Mouse (Mus musculus) CH12.LX (cell line): ENCODE measurements around the gene Midn.

Source experiments
- CTCF ChIP-seq, 2 experiments: IDR thresholded peaks in 1 of 2; conservative IDR thresholded peaks in 1 of 2; 2 replicates each; pipeline ENCODE4 v1.5.1; 2011 to 2012; ENCODE audit warnings: low read depth in 2 of 2, low read length in 2 of 2, improper control_type of control experiment in 1 of 2, inconsistent platforms in 1 of 2, mild to moderate bottlenecking in 1 of 2, moderate library complexity in 1 of 2
- ELF1 ChIP-seq: IDR thresholded peaks from 2 replicates; pipeline ENCODE4 v1.6.1; 2014; ENCODE audit warnings: low read depth, mild to moderate bottlenecking, inconsistent platforms, low read length, improper control_type of control experiment
- MAX ChIP-seq: IDR thresholded peaks from 2 replicates; pipeline ENCODE4 v1.6.1; 2011; ENCODE audit warnings: low read length, improper control_type of control experiment
- MXI1 ChIP-seq: IDR thresholded peaks from 2 replicates; pipeline ENCODE4 v1.6.1; 2011; ENCODE audit warnings: mild to moderate bottlenecking, low read depth, low read length, improper control_type of control experiment
- MYC ChIP-seq: IDR thresholded peaks from 2 replicates; pipeline ENCODE4 v1.6.1; 2011; ENCODE audit warnings: low read depth, mild to moderate bottlenecking, improper control_type of control experiment, low read length
- POLR2A ChIP-seq: IDR thresholded peaks from 2 replicates; pipeline ENCODE4 v1.6.1; 2011; ENCODE audit warnings: low read depth, mild to moderate bottlenecking, improper control_type of control experiment, low read length
- SIN3A ChIP-seq: IDR thresholded peaks from 2 replicates; pipeline ENCODE4 v1.6.1; 2012; ENCODE audit warnings: low read length, improper control_type of control experiment, inconsistent platforms
- ZMIZ1 ChIP-seq: IDR thresholded peaks from 2 replicates; pipeline ENCODE4 v1.6.1; 2012; ENCODE audit warnings: low read depth, mild to moderate bottlenecking, inconsistent platforms, low read length, improper control_type of control experiment

DNA sequence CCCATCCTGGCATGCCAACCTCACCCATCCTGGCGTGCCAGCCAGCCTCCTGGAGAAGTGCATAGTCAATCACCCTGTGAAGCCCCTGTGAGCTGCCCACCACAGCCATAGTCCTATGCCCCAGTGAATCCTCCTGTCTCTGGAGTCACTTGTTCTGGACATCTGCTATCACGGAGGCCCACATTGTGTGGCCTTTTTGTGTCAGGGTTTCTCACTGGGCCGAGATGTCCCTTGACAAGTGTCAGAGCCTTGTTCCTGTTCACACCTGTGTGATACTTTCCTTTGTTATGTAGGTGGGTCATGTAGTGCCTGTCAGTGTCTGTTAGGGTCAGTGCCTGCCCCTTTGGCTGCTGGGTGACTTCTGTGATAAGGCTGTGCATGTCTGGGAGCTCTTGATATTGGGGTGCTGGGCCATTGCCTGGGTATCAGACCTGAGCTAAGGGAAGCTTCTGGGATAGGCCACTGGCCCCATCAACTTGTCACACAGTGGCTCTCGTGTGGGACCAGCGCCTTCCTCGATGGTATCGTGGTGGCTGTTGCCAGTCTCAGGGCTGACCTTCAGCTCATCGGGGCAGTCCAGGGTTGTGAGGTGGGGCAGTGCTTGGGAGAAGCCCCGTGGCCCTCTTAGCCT lies 24.0 kb upstream of the Midn start:
- TF ChIP-seq SIN3A (no peak), MYC (no peak), CTCF (conservative IDR thresholded peaks at IDR 0.05 in 1 of 2, IDR thresholded peaks at IDR 0.05 in 1 of 2; ENCODE audit: low read depth in 2 of 2, low read length in 2 of 2) (no peak), ZMIZ1 (no peak), POLR2A (no peak), MXI1 (no peak), MAX (no peak), ELF1 (no peak)
